Mouse (Mus musculus): Measurements from ENCODE around the gene Siglecg. TPM values are rescaled to one million over a fixed set of nuclear protein-coding genes. Genes with fewer than 3 reads are reported as not detected.

Gene Siglecg
- polyA plus RNA-seq (2015; fragmentation: Nextera tagmentation; extraction: Ambion mirVana): 1.3 and 1.4 TPM in 2 replicates

GRCm38 (mm10) chr7:43408131-43408553, at the start of gene Siglecg:
TSS of gene Siglecg (plus strand) at chr7:43408204.
- Histone ChIP-seq H3K4me3 (ENCODE audit: low read depth, low read length) (no peak within 1 kb of the TSS), H3K27ac (ENCODE audit: low read length) (no peak within 1 kb of the TSS), H3K9me3 (replicated peaks; ENCODE audit: control insufficient read depth, low read length) (no peaks in the 10 kb centered on the region), H3K4me1 (ENCODE audit: control insufficient read depth, low read depth, low read length) (no peaks in the 10 kb centered on the region), H3K4me2 (ENCODE audit: low read depth, low read length) (no peak within 1 kb of the TSS), H3K36me3 (ENCODE audit: control insufficient read depth, insufficient read depth) (no peaks in the 10 kb centered on the region), H3K27me3 (ENCODE audit: control insufficient read depth, insufficient read depth, low read depth, low read length) (no peaks in the 10 kb centered on the region), H3K9ac (ENCODE audit: low read depth, low read length) (no peak within 1 kb of the TSS)
- WGBS (ENCODE audit: insufficient replicate concordance): 38% methylated on average over 4 of the region's 4 CpGs
- ATAC-seq (ENCODE audit: low read depth): no peak

GRCm38 (mm10) chr7:43358556-43358955, 49.4 kb upstream of the Siglecg start:
- no peak overlapping the region for H3K27ac ChIP-seq (ENCODE audit: low read length)
- H3K9ac ChIP-seq (ENCODE audit: low read depth, low read length): no peak overlapping the region
- H3K4me1 ChIP-seq (ENCODE audit: control insufficient read depth, low read depth, low read length): peaks cover 3% of the 10 kb centered on the region; the same call in 1 of the 2 replicates
- no peak overlapping the region for H3K4me2 ChIP-seq (ENCODE audit: low read depth, low read length)
- 70% methylated on average over 3 of the region's 3 CpGs for WGBS (ENCODE audit: insufficient replicate concordance)
- no peaks in the 10 kb centered on the region for H3K9me3 ChIP-seq (replicated peaks; ENCODE audit: control insufficient read depth, low read length)
- H3K36me3 ChIP-seq (ENCODE audit: control insufficient read depth, insufficient read depth): no peaks in the 10 kb centered on the region
- ATAC-seq (ENCODE audit: low read depth): no peak
- H3K4me3 ChIP-seq (ENCODE audit: low read depth, low read length): no peak overlapping the region
- no peaks in the 10 kb centered on the region for H3K27me3 ChIP-seq (ENCODE audit: control insufficient read depth, insufficient read depth, low read depth, low read length)

GRCm38 (mm10) chr7:43361442-43361841, 46.6 kb upstream of the Siglecg start:
- no peak for ATAC-seq (ENCODE audit: low read depth)
- 65% methylated on average over 1 of the region's 1 CpGs for WGBS (ENCODE audit: insufficient replicate concordance)
- Histone ChIP-seq H3K4me1 (ENCODE audit: control insufficient read depth, low read depth, low read length) (no peaks in the 10 kb centered on the region), H3K9me3 (replicated peaks; ENCODE audit: control insufficient read depth, low read length) (no peaks in the 10 kb centered on the region), H3K27ac (ENCODE audit: low read length) (no peak overlapping the region), H3K4me3 (ENCODE audit: low read depth, low read length) (no peak overlapping the region), H3K9ac (ENCODE audit: low read depth, low read length) (no peak overlapping the region), H3K4me2 (ENCODE audit: low read depth, low read length) (no peak overlapping the region), H3K36me3 (ENCODE audit: control insufficient read depth, insufficient read depth) (no peaks in the 10 kb centered on the region), H3K27me3 (ENCODE audit: control insufficient read depth, insufficient read depth, low read depth, low read length) (no peaks in the 10 kb centered on the region)

- H3K4me1 ChIP-seq (ENCODE audit: control insufficient read depth, low read depth, low read length): no peaks in the 10 kb centered on the region
- no peak for ATAC-seq (ENCODE audit: low read depth)
- no peak overlapping the region for H3K27ac ChIP-seq (ENCODE audit: low read length)
- WGBS (ENCODE audit: insufficient replicate concordance): 35% methylated on average over 4 of the region's 4 CpGs
- no peak overlapping the region for H3K4me3 ChIP-seq (ENCODE audit: low read depth, low read length)
- H3K9ac ChIP-seq (ENCODE audit: low read depth, low read length): no peak overlapping the region
- no peak overlapping the region for H3K4me2 ChIP-seq (ENCODE audit: low read depth, low read length)
- H3K27me3 ChIP-seq (ENCODE audit: control insufficient read depth, insufficient read depth, low read depth, low read length): no peaks in the 10 kb centered on the region
- no peaks in the 10 kb centered on the region for H3K9me3 ChIP-seq (replicated peaks; ENCODE audit: control insufficient read depth, low read length)
- no peaks in the 10 kb centered on the region for H3K36me3 ChIP-seq (ENCODE audit: control insufficient read depth, insufficient read depth)
These were observed 46.0 kb upstream of the Siglecg start for GRCm38 (mm10) chr7:43362021-43362420.

- H3K27ac ChIP-seq (ENCODE audit: low read length): no peak overlapping the region
- no peak for ATAC-seq (ENCODE audit: low read depth)
- no peaks in the 10 kb centered on the region for H3K36me3 ChIP-seq (ENCODE audit: control insufficient read depth, insufficient read depth)
- no peak overlapping the region for H3K9ac ChIP-seq (ENCODE audit: low read depth, low read length)
- H3K4me3 ChIP-seq (ENCODE audit: low read depth, low read length): no peak overlapping the region
- WGBS (ENCODE audit: insufficient replicate concordance): 7% methylated on average over 5 of the region's 5 CpGs
- H3K9me3 ChIP-seq (replicated peaks; ENCODE audit: control insufficient read depth, low read length): no peaks in the 10 kb centered on the region
- H3K4me1 ChIP-seq (ENCODE audit: control insufficient read depth, low read depth, low read length): no peaks in the 10 kb centered on the region
- no peaks in the 10 kb centered on the region for H3K27me3 ChIP-seq (ENCODE audit: control insufficient read depth, insufficient read depth, low read depth, low read length)
- no peak overlapping the region for H3K4me2 ChIP-seq (ENCODE audit: low read depth, low read length)
These were observed 29.8 kb upstream of the Siglecg start for GRCm38 (mm10) chr7:43378226-43378625.

- Histone ChIP-seq H3K4me2 (ENCODE audit: low read depth, low read length) (no peak overlapping the region), H3K27ac (ENCODE audit: low read length) (no peak overlapping the region)
- 30% methylated on average over 8 of the region's 8 CpGs for WGBS (ENCODE audit: insufficient replicate concordance)
These were observed 15.5 kb upstream of the Siglecg start for GRCm38 (mm10) chr7:43392349-43393121.

GRCm38 (mm10) chr7:43399501-43399900, 8.5 kb upstream of the Siglecg start:
- 59% methylated on average over 2 of the region's 2 CpGs for WGBS (ENCODE audit: insufficient replicate concordance)
- Histone ChIP-seq H3K9me3 (replicated peaks; ENCODE audit: control insufficient read depth, low read length) (no peaks in the 10 kb centered on the region), H3K4me2 (ENCODE audit: low read depth, low read length) (no peak overlapping the region), H3K36me3 (ENCODE audit: control insufficient read depth, insufficient read depth) (no peaks in the 10 kb centered on the region), H3K4me3 (ENCODE audit: low read depth, low read length) (no peak overlapping the region), H3K9ac (ENCODE audit: low read depth, low read length) (no peak overlapping the region), H3K4me1 (ENCODE audit: control insufficient read depth, low read depth, low read length) (no peaks in the 10 kb centered on the region), H3K27ac (ENCODE audit: low read length) (no peak overlapping the region), H3K27me3 (ENCODE audit: control insufficient read depth, insufficient read depth, low read depth, low read length) (no peaks in the 10 kb centered on the region)
- ATAC-seq (ENCODE audit: low read depth): no peak

More at GRCm38 (mm10) chr7:43392349-43393121, 15.5 kb upstream of the Siglecg start:
- Histone ChIP-seq H3K27me3 (ENCODE audit: control insufficient read depth, insufficient read depth, low read depth, low read length) (no peaks in the 10 kb centered on the region), H3K9ac (ENCODE audit: low read depth, low read length) (no peak overlapping the region), H3K4me3 (ENCODE audit: low read depth, low read length) (no peak overlapping the region), H3K4me1 (ENCODE audit: control insufficient read depth, low read depth, low read length) (no peaks in the 10 kb centered on the region), H3K36me3 (ENCODE audit: control insufficient read depth, insufficient read depth) (no peaks in the 10 kb centered on the region), H3K9me3 (replicated peaks; ENCODE audit: control insufficient read depth, low read length) (no peaks in the 10 kb centered on the region)
- ATAC-seq (ENCODE audit: low read depth): no peak

- Histone ChIP-seq H3K27me3 (ENCODE audit: control insufficient read depth, insufficient read depth, low read depth, low read length) (no peaks in the 10 kb centered on the region), H3K4me2 (ENCODE audit: low read depth, low read length) (no peak overlapping the region), H3K4me3 (ENCODE audit: low read depth, low read length) (no peak overlapping the region), H3K36me3 (ENCODE audit: control insufficient read depth, insufficient read depth) (no peaks in the 10 kb centered on the region), H3K9me3 (replicated peaks; ENCODE audit: control insufficient read depth, low read length) (no peaks in the 10 kb centered on the region), H3K9ac (ENCODE audit: low read depth, low read length) (no peak overlapping the region), H3K27ac (ENCODE audit: low read length) (no peak overlapping the region), H3K4me1 (ENCODE audit: control insufficient read depth, low read depth, low read length) (no peaks in the 10 kb centered on the region)
- no peak for ATAC-seq (ENCODE audit: low read depth)
- WGBS (ENCODE audit: insufficient replicate concordance): 13% methylated on average over 2 of the region's 2 CpGs
These were observed 5.3 kb upstream of the Siglecg start for GRCm38 (mm10) chr7:43402718-43403117.

- ATAC-seq (ENCODE audit: low read depth): no peak
- no peaks in the 10 kb centered on the region for H3K9me3 ChIP-seq (replicated peaks; ENCODE audit: control insufficient read depth, low read length)
- no peaks in the 10 kb centered on the region for H3K4me1 ChIP-seq (ENCODE audit: control insufficient read depth, low read depth, low read length)
- no peak overlapping the region for H3K27ac ChIP-seq (ENCODE audit: low read length)
- H3K27me3 ChIP-seq (ENCODE audit: control insufficient read depth, insufficient read depth, low read depth, low read length): no peaks in the 10 kb centered on the region
- H3K4me3 ChIP-seq (ENCODE audit: low read depth, low read length): no peak overlapping the region
- H3K4me2 ChIP-seq (ENCODE audit: low read depth, low read length): no peak overlapping the region
- no peaks in the 10 kb centered on the region for H3K36me3 ChIP-seq (ENCODE audit: control insufficient read depth, insufficient read depth)
- WGBS (ENCODE audit: insufficient replicate concordance): 41% methylated on average over 3 of the region's 3 CpGs
- H3K9ac ChIP-seq (ENCODE audit: low read depth, low read length): no peak overlapping the region
These were observed 431 bp upstream of the Siglecg start for GRCm38 (mm10) chr7:43407573-43407972.

Measured in liver, embryonic 16.5 days (tissue).